Mouse (Mus musculus) cerebellum, postnatal 10 days (tissue): ENCODE results near the gene Gm4707.
"Not testable (repeated sequence)": the region's sequence is repeated elsewhere in the genome, so short reads cannot be mapped to it uniquely, and the experiment has no call there.

Experiments
- DNase-seq, 2 experiments: peaks; one replicate each; pipeline ENCODE4 v3.0.0; 2021; ENCODE audit warnings: mixed read lengths in 2 of 2

The Gm4707 gene

GRCm38 (mm10) chr17:71443273-71443672 is 16.4 kb downstream of the Gm4707 start:
- no peak for DNase-seq

- not testable (repeated sequence) for DNase-seq
Observed at GRCm38 (mm10) chr17:71422502-71422901, 37.2 kb downstream of the Gm4707 start.

DNA sequence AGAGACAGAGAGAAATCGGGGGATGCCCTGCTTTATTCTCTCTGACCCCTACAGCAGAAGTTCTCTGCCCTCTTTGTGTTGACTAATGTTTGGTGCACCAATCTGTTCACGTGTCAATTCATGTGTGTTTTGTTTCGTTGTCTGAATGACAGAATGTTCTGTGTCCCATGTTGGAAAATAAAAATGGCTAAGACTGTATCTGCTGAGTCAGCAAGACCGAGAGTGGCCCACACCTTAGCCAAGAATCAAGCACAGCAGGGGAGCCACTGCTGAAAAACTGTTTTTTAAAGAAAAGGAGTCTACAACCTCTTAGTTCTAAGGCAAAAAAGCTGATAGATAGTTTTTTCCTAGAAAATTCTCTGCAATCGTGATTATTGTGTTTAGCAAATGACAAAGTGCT is 40.3 kb downstream of the Gm4707 start:
- DNase-seq = not testable (repeated sequence)

DNA sequence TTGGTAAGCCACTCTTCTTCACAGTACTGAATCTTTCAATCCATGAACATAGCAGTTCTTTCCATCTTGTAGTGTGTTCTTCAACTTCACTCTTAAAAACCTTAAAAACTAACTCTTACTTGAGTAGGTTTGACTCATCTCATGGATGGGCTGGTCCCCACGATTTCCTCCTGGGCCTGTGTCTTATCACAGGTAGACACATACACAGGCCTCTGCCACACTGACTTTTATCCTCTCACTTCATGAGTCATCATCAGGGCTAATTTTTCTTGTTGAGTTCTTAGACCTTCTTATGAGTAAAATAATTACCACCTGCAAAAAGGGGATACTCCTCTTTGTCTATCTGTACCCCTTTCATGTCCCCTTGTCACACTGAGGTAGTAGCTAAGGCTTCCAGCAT is 42.7 kb downstream of the Gm4707 start:
- DNase-seq = no peak
